Mouse (Mus musculus) embryonic fibroblast, embryonic 13.5 days (primary cell): ENCODE results near the gene Pip5k1a.
"Not testable (repeated sequence)": the region's sequence is repeated elsewhere in the genome, so short reads cannot be mapped to it uniquely, and the experiment has no call there.

Source experiments
- CTCF ChIP-seq: IDR thresholded peaks from 2 replicates; pipeline ENCODE4 v1.5.1; 2011; ENCODE audit warnings: mild to moderate bottlenecking, control low read depth, low read length, moderate library complexity, borderline replicate concordance; ENCODE audit not compliant: insufficient read depth
- POLR2A ChIP-seq: IDR thresholded peaks from 2 replicates; pipeline ENCODE4 v1.6.1; 2011; ENCODE audit warnings: low read depth, mild to moderate bottlenecking, control low read depth, low read length, moderate library complexity

DNA sequence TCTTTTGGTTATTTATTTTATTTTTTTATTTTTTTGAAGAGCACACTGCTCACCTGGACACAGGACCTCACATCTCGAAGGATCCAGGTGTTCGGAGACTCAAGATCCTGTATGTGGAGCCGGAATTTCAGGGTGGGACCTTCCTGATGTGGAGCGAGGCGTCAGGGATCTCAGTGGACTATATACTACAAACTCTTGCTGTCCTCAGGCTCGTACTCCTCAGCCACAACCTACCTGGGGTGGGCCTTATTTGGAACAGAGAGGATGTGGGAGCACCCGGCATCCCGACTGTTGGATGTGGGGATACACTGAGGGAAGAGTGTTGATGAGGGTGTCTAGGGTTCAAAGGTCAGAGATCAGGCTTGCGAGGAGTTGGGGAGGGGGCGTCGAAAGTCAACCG, 27.4 kb upstream of the Pip5k1a start:
- TF ChIP-seq CTCF, POLR2A: not testable (repeated sequence)
